Mouse (Mus musculus) liver, embryonic 14.5 days (tissue): ENCODE results near the gene Osbpl3.

Experiments
- CTCF ChIP-seq: IDR thresholded peaks from 2 replicates; pipeline ENCODE4 v1.5.1; 2016; ENCODE audit warnings: antibody characterized with exemption, low read depth, control low read depth
- EP300 ChIP-seq: IDR thresholded peaks from 2 replicates; pipeline ENCODE4 v1.6.1; 2016; ENCODE audit warnings: antibody characterized with exemption, low read depth

DNA sequence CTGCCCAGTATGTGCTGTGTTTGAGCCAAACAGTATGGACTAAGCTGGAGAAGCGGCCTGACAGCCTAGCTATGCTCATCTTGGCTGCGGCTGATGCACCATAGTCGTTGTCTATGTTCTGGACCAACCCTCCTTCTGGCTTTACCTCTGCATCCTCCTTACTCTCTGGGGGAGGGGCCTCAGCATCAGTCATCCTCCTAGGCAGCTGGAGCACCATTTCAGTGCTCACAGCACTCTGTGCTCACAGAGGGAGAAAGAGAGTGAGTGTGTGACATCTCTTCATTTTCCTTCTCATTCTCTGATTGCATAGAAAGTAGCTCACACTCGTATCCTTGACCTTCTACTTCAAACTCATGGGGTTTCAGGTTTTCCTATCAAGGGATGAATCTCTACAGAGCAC is 129.8 kb downstream of the Osbpl3 start:
- no peak for TF ChIP-seq CTCF
- no peak for TF ChIP-seq EP300
